Mouse (Mus musculus) neural tube, embryonic 13.5 days (tissue): ENCODE results near the gene Etv1. TPM values are rescaled to one million over a fixed set of nuclear protein-coding genes. Genes with fewer than 3 reads are reported as not detected.

Source experiments
- ATAC-seq: fragments of 200-750 bp; cut with Nextera tagmentation; 2 replicates; pipeline ENCODE4 v1.8.0; 2017; ENCODE audit warnings: low read depth, mild to moderate bottlenecking, moderate TSS enrichment, moderate library complexity
- H3K27ac ChIP-seq: fragments of 300-500 bp; sonication (generic); replicated peaks from 2 replicates; pipeline ENCODE4 v1.5.1; 2015; ENCODE audit warnings: moderate library complexity, mild to moderate bottlenecking, inconsistent platforms
- H3K27me3 ChIP-seq: fragments of 300-500 bp; sonication (generic); 2 replicates; pipeline ENCODE4 v1.6.1; 2015; ENCODE audit warnings: mild to moderate bottlenecking, inconsistent platforms
- H3K36me3 ChIP-seq: fragments of 300-500 bp; sonication (generic); 2 replicates; pipeline ENCODE4 v1.6.1; 2015; ENCODE audit warnings: mild to moderate bottlenecking, inconsistent platforms
- H3K4me1 ChIP-seq: fragments of 300-500 bp; sonication (generic); replicated peaks from 2 replicates; pipeline ENCODE4 v1.6.1; 2015; ENCODE audit warnings: inconsistent platforms
- H3K4me2 ChIP-seq: fragments of 300-500 bp; sonication (generic); 2 replicates; pipeline ENCODE4 v1.6.1; 2015; ENCODE audit warnings: inconsistent platforms, mild to moderate bottlenecking, moderate library complexity
- H3K4me3 ChIP-seq: fragments of 300-500 bp; sonication (generic); 2 replicates; pipeline ENCODE4 v1.5.1; 2015; ENCODE audit warnings: mild to moderate bottlenecking, inconsistent platforms
- H3K9ac ChIP-seq: fragments of 300-500 bp; sonication (generic); 2 replicates; pipeline ENCODE4 v1.6.1; 2015; ENCODE audit warnings: moderate library complexity, mild to moderate bottlenecking, inconsistent platforms
- H3K9me3 ChIP-seq: fragments of 300-500 bp; sonication (generic); 2 replicates; pipeline ENCODE4 v1.6.1; 2016; ENCODE audit warnings: inconsistent platforms
- WGBS: fragments of 180-500 bp; shearing (Covaris S2); methylation state at CpG from one replicate; pipeline ENCODE4 v1.1.7; 2015; 5-methylcytosine and 5-hydroxymethylcytosine counted together
- polyA plus RNA-seq: library from polyadenylated mRNA; unstranded; fragments of >200 nt; fragmentation: Nextera tagmentation; extraction: Ambion mirVana; gene quantifications from 2 replicates; pipeline ENCODE4 v1.2.1, GENCODE M21; 2015

Etv1 gene
- polyA plus RNA-seq, 1 experiment from 2014 or later, result 33.9 TPM

DNA sequence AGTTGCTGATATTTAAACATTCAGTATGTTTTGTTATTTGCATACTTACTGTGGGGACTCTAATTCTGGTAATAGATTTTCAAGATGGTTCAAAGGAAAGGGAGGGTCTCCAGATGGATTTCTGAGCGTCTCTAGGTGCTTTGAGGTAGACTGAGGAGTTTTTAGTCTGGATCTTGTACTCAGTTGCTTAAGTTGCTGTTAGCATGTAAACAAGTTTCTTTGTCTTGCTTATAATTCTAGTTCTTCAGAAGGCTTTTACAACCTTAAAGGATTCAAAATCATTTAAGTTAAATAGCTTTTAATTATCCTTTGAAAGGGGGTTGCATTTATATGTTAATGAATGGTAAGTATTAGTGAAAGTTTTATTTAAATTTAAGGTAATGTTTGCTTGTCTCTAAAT lies 5.0 kb downstream of the Etv1 start:
- peaks cover 30% of the 10 kb centered on the region for H3K4me1 ChIP-seq
- peak overlapping the region; percentile 30; the same call in 1 of the 2 replicates for H3K4me2 ChIP-seq
- no peak overlapping the region for H3K9ac ChIP-seq
- H3K27me3 ChIP-seq, result 0 out of 2 replicates have a peak, but pooled peaks cover 5% of the 10 kb centered on the region
- no peak for ATAC-seq
- H3K4me3 ChIP-seq, result no peak overlapping the region
- H3K27ac ChIP-seq, result no peak overlapping the region
- WGBS, result 12% methylated on average over 1 of the region's 1 CpGs
- no peaks in the 10 kb centered on the region for H3K36me3 ChIP-seq
- no peaks in the 10 kb centered on the region for H3K9me3 ChIP-seq

DNA sequence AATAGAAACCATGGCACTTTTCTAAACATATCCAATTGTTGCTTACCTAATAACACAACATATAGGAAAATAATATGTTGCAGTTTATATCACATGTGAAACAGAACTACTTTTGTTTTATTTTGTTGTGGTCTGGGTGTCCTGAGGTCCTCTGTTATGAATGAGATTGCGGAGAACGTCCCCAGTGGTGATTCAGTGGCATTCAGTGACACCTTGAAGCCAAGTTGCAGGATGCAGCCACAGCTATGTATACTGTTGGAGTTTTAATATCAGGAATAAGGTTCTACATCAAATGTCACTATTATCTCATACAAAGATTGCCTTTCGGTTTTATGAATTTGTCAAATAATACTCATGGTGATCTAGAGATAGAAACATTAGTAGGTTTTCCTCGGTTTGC lies 7.4 kb downstream of the Etv1 start:
- no peaks in the 10 kb centered on the region for H3K27me3 ChIP-seq
- no peak overlapping the region for H3K9ac ChIP-seq
- WGBS, result 90% methylated on average over 4 of the region's 4 CpGs
- no peak for ATAC-seq
- no peaks in the 10 kb centered on the region for H3K36me3 ChIP-seq
- H3K27ac ChIP-seq, result no peak overlapping the region
- no peaks in the 10 kb centered on the region for H3K9me3 ChIP-seq
- H3K4me2 ChIP-seq, result no peak overlapping the region
- no peak overlapping the region for H3K4me3 ChIP-seq
- peaks cover 15% of the 10 kb centered on the region for H3K4me1 ChIP-seq

DNA sequence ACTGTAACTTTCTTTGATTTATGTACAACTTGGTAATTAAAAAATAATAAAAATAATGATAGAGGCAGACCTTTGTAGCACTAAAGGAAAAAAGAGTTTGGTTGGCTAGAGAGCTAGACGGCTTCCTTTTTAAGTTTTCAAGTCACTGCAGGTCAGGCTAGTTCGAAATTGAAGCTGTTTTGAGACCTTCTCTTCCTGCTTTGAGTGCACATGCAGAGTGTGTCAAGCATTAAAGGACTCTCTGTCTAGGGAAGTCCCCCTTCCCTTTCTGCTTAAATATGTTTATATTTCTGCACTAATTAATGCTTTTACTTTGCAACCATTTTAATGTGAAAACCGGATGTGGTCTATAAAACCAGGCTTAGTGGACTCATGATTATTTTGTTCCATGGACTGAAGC lies 8.5 kb downstream of the Etv1 start:
- no peak overlapping the region for H3K9ac ChIP-seq
- H3K4me1 ChIP-seq, result peaks cover 14% of the 10 kb centered on the region; the same call in 1 of the 2 replicates
- H3K27ac ChIP-seq, result no peak overlapping the region
- H3K4me2 ChIP-seq, result no peak overlapping the region
- ATAC-seq, result no peak
- H3K27me3 ChIP-seq, result no peaks in the 10 kb centered on the region
- WGBS, result 78% methylated on average over 3 of the region's 3 CpGs
- no peaks in the 10 kb centered on the region for H3K36me3 ChIP-seq
- H3K4me3 ChIP-seq, result no peak overlapping the region
- no peaks in the 10 kb centered on the region for H3K9me3 ChIP-seq

DNA sequence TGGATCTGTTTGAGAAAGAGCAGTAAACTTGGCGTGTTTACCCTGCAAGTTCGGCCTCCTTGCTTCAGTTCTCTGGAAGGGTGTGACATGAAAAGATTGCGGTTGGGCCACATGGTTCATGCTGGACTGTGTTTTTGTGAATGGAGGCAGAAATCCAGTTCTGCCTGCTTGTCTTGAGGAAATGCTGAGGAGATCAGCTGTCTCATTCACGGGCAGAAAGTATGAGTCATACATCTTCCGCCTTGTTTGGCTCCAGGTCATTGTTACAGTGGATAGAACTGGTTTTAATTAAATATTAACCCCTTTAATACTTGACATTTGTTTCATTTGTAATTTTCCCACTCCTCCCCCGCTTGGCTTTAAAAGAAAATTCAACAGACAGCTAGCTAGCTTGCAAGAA lies 9.4 kb downstream of the Etv1 start:
- Histone ChIP-seq H3K9ac (no peak overlapping the region), H3K27ac (no peak overlapping the region), H3K9me3 (no peaks in the 10 kb centered on the region), H3K4me2 (no peak overlapping the region), H3K4me1 (peaks cover 11% of the 10 kb centered on the region; the same call in 1 of the 2 replicates), H3K4me3 (no peak overlapping the region), H3K27me3 (no peaks in the 10 kb centered on the region), H3K36me3 (no peaks in the 10 kb centered on the region)
- WGBS, result 52% methylated on average over 6 of the region's 6 CpGs
- no peak for ATAC-seq

DNA sequence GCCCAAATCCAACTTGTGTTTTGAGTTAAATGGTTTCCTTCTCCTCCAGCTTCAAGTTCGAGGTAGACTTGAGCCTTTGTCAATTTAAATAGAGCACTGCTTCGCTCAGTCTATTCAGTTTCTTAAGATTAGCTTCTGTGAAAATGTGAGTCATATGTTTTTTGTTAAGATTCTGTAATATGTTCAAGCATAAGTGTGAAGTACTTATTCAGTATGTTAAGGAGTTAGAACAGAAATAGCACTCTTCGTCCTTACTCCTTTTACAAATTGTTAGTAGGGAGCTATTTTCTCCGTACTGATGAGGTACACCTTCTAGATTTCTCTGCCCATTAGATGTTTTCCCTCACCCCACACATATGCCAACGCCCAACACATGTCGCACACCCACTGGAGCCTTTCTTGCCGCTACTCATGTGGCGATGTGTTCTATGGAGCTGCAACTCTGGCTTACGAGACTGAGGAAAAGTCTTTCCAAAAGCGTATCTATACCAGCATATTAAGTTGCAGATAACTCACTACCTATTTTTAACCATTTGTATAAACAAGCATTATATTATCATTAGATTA lies 10.7 kb downstream of the Etv1 start:
- peaks cover 10% of the 10 kb centered on the region; the same call in 1 of the 2 replicates for H3K4me1 ChIP-seq
- WGBS, result 95% methylated on average over 10 of the region's 10 CpGs
- H3K36me3 ChIP-seq, result no peaks in the 10 kb centered on the region
- ATAC-seq, result no peak
- no peak overlapping the region for H3K4me2 ChIP-seq
- no peaks in the 10 kb centered on the region for H3K27me3 ChIP-seq
- no peak overlapping the region for H3K4me3 ChIP-seq
- no peaks in the 10 kb centered on the region for H3K9me3 ChIP-seq
- H3K27ac ChIP-seq, result no peak overlapping the region
- H3K9ac ChIP-seq, result no peak overlapping the region

DNA sequence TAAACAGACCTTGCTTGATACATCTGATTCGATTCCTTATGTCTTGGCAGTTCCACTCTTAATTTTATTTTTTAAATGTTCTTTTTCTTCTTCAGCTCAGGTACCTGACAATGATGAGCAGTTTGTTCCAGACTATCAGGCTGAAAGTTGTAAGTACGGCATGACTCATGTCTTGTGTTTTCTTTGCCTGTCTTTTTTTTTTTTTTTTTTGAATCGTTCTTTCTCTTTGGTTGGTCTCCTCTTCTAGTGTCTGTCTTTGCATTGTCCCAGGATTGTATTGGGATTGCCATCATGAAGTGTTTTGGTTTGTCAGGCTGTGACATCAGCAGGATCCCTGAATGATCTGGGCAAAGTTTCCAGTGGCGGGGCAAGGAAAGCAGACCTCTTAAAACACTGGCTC lies 13.9 kb downstream of the Etv1 start:
- Histone ChIP-seq H3K27me3 (no peaks in the 10 kb centered on the region), H3K9me3 (no peaks in the 10 kb centered on the region), H3K4me1 (peaks cover 10% of the 10 kb centered on the region; the same call in 1 of the 2 replicates), H3K36me3 (no peaks in the 10 kb centered on the region), H3K4me3 (no peak overlapping the region), H3K9ac (no peak overlapping the region), H3K4me2 (no peak overlapping the region), H3K27ac (no peak overlapping the region)
- WGBS, result 80% methylated on average over 4 of the region's 4 CpGs
- no peak for ATAC-seq

DNA sequence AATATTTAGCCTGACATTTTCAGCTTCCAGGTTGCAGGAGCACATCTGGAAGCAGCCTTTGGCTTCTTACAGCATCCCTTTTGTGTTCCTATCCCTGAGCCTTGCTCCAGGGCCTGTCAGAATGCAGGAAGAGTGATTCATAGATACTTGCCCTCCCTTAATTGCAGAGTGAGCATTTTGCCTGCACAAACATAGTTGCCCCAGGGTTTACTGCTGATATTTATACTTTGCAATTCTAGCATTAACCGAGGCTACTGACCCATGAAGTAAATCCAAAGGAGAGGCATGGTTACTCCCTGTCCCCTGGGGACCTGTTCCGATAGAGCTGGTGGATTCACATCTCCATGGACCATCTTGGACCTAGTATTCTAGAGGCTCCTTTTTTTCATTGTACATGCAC lies 14.5 kb downstream of the Etv1 start:
- Histone ChIP-seq H3K4me3 (no peak overlapping the region), H3K27ac (no peak overlapping the region), H3K9me3 (no peaks in the 10 kb centered on the region), H3K27me3 (no peaks in the 10 kb centered on the region), H3K36me3 (no peaks in the 10 kb centered on the region), H3K9ac (no peak overlapping the region), H3K4me2 (no peak overlapping the region), H3K4me1 (peaks cover 4% of the 10 kb centered on the region; the same call in 1 of the 2 replicates)
- 35% methylated on average over 2 of the region's 2 CpGs for WGBS
- no peak for ATAC-seq

DNA sequence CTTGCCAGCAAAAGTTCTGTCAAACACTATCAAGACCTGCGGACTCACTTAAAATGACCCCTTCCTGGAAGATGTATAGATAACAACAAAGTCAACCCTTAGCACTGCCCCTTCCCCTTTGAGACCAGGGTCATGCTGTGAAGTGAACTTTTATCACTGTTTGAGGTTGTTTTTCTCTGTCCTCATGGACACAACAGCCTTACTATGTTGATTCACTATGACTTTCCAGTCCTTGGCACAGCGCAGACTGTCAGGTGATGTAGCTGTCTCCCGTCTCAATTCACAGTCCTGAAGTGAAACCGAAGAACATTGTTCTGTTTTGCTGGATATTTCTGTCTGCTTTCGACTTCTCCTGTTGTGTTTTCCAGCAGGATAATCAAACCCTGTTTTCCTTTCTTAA lies 27.9 kb downstream of the Etv1 start:
- H3K27ac ChIP-seq, result no peak overlapping the region
- no peak overlapping the region for H3K4me3 ChIP-seq
- 55% methylated on average over 5 of the region's 5 CpGs for WGBS
- H3K27me3 ChIP-seq, result no peaks in the 10 kb centered on the region
- H3K9ac ChIP-seq, result no peak overlapping the region
- H3K9me3 ChIP-seq, result no peaks in the 10 kb centered on the region
- no peak overlapping the region for H3K4me2 ChIP-seq
- ATAC-seq, result no peak
- H3K4me1 ChIP-seq, result no peaks in the 10 kb centered on the region
- no peaks in the 10 kb centered on the region for H3K36me3 ChIP-seq

DNA sequence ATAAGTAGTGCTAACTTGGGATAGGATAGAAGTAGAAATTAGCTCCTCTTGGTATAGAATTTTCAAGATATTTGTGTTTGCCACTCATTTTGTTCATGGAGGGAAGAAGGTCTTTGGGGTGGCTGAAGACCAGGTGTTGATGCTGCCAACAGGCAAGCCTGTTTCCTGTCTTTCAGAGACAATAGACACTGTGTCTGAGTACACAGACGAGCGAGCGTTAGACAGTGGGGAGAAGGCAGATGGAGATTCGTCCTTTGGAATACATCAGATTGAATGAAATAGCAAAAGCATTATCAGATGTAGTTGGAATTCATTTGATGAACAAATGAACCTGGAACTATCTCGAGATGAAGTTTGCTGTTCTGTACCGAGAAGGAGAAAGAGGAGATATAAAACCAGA lies 33.2 kb downstream of the Etv1 start:
- no peak for ATAC-seq
- Histone ChIP-seq H3K27ac (no peak overlapping the region), H3K4me3 (no peak overlapping the region), H3K4me2 (no peak overlapping the region), H3K36me3 (no peaks in the 10 kb centered on the region), H3K9me3 (no peaks in the 10 kb centered on the region), H3K27me3 (no peaks in the 10 kb centered on the region), H3K4me1 (no peaks in the 10 kb centered on the region), H3K9ac (no peak overlapping the region)
- 72% methylated on average over 6 of the region's 6 CpGs for WGBS

DNA sequence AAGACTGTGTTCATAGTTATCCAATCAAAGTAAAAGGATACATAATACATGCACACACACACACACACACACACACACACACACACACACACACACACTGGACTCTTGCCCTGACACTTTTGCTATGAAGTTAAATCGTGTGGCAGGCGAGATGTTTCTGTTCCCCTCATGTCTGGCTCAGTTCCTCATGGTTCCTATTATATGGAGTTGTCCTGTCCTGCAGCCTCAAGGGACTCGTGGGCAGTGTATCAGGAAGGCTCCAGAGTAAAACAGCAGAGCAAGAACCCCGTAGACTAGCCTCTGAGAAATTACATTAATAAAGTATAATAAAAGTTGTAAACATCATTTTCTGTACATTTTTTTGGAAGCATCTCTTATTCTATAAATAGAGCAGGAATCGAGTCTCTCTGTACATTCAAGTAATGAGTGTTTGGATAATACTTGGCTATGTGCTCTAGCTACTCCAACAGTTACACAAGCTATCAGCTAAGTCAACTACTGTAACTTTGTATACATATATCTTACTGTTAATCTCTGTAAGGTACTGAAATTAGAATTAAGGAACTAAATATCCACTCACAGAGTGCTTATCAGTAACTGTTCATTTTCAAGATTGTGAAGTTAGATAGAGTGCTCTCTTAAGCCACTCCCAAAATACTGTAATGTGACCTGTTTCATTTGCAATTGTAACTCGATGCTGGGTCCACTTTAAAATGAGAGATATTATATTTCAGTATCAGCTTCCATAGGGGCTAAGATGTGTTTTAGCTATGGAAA lies 35.0 kb downstream of the Etv1 start:
- H3K4me1 ChIP-seq, result no peaks in the 10 kb centered on the region
- no peak overlapping the region for H3K4me2 ChIP-seq
- no peak overlapping the region for H3K9ac ChIP-seq
- H3K36me3 ChIP-seq, result no peaks in the 10 kb centered on the region
- H3K9me3 ChIP-seq, result no peaks in the 10 kb centered on the region
- no peaks in the 10 kb centered on the region for H3K27me3 ChIP-seq
- no peak overlapping the region for H3K4me3 ChIP-seq
- no peak for ATAC-seq
- WGBS, result 86% methylated on average over 6 of the region's 6 CpGs
- H3K27ac ChIP-seq, result no peak overlapping the region

DNA sequence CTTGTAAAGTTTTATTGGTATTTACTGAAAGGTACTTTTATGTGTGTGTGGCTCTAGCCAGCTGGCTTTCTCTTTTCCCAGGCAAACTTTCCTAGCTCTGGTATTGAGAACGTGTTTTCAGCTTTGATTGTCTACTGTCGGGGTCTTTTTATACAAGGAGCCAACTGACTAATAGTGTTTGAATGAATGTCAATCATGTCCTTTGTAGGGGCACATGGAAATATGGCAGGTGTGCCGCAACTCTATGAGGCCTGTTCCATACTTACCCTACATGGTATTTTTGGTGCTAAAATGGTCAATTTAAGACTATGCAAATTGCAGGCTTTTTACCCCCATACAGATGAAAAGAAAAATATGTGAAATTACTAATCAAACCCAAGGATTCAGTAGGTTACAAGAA lies 37.1 kb downstream of the Etv1 start:
- Histone ChIP-seq H3K27me3 (no peaks in the 10 kb centered on the region), H3K4me2 (no peak overlapping the region), H3K4me3 (no peak overlapping the region), H3K4me1 (no peaks in the 10 kb centered on the region), H3K9me3 (no peaks in the 10 kb centered on the region), H3K9ac (no peak overlapping the region), H3K36me3 (no peaks in the 10 kb centered on the region), H3K27ac (no peak overlapping the region)
- 42% methylated on average over 3 of the region's 3 CpGs for WGBS
- no peak for ATAC-seq

DNA sequence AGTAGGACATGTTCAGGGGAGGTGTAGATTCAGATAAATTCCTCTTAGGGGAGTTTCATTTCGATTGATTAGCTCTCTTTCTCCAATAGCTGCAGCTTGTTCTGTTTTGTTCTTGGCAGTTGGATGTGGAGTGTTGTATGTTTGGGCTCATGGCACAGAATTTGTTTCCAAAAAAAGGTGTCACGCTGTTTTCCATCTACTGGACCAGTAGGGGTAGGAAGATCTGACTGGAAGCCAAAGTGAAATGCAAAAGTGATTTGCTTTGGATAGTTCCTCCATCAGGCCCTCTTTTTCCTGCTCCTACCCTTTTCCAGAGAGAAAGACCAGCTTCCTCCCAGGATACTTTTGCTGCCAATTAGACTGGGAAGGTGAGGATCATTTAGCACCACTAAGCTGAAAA lies 39.1 kb downstream of the Etv1 start:
- ATAC-seq, result no peak
- Histone ChIP-seq H3K27me3 (no peaks in the 10 kb centered on the region), H3K9me3 (no peaks in the 10 kb centered on the region), H3K27ac (no peak overlapping the region), H3K4me1 (no peaks in the 10 kb centered on the region), H3K9ac (no peak overlapping the region), H3K4me2 (no peak overlapping the region), H3K4me3 (no peak overlapping the region), H3K36me3 (no peaks in the 10 kb centered on the region)
- WGBS, result 91% methylated on average over 2 of the region's 2 CpGs

DNA sequence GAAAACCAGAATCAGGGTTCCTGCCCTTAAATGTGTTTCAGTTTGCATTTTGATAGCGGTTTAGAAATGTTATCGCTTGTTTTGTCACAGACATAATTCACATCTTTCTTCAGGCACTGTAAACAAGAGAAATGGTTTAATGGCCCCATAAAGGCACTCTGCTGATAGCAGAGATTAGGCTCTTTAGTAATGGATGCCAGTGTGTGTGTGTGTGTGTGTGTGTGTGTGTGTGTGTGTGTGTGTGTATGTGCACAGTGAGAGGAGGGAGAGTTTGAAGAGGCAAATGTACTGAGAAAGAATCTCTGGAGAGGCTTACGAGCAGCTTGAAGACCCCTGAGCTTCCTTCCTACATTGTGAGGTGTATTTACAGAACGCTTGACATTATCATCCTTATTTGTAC lies 41.5 kb downstream of the Etv1 start:
- WGBS, result 67% methylated on average over 4 of the region's 4 CpGs
- Histone ChIP-seq H3K4me1 (no peaks in the 10 kb centered on the region), H3K36me3 (no peaks in the 10 kb centered on the region), H3K9me3 (no peaks in the 10 kb centered on the region), H3K27ac (no peak overlapping the region), H3K4me3 (no peak overlapping the region), H3K27me3 (no peaks in the 10 kb centered on the region), H3K4me2 (no peak overlapping the region), H3K9ac (no peak overlapping the region)
- no peak; the same call in 1 of the 2 replicates for ATAC-seq
